Mouse (Mus musculus) liver, adult 2 months (tissue): ENCODE results near the gene Gatc. TPM values are rescaled to one million over a fixed set of nuclear protein-coding genes. Genes with fewer than 3 reads are reported as not detected.
"Not testable (repeated sequence)": the region's sequence is repeated elsewhere in the genome, so short reads cannot be mapped to it uniquely, and the experiment has no call there.

ENCODE experiments used
- DNase-seq: peaks from one replicate; pipeline ENCODE4 v3.0.0-alpha.2; 2011; ENCODE audit warnings: low read depth, low spot score; ENCODE audit errors: extremely low read depth
- H3K27ac ChIP-seq: fragments of 200-500 bp; replicated peaks from 2 replicates; pipeline ENCODE4 v1.5.1; 2012; ENCODE audit warnings: low read depth, mild to moderate bottlenecking, control low read depth, inconsistent platforms, low read length; ENCODE audit not compliant: insufficient read depth
- H3K27me3 ChIP-seq: fragments of 200-500 bp; 2 replicates; pipeline ENCODE4 v1.6.1; 2012; ENCODE audit warnings: mild to moderate bottlenecking, moderate library complexity, low read length, inconsistent platforms; ENCODE audit not compliant: control insufficient read depth, insufficient read depth
- H3K36me3 ChIP-seq: fragments of 200-500 bp; 2 replicates; pipeline ENCODE4 v1.6.1; 2012; ENCODE audit warnings: low read length, inconsistent platforms; ENCODE audit not compliant: control insufficient read depth, insufficient read depth
- H3K4me1 ChIP-seq: fragments of 200-500 bp; 2 replicates; pipeline ENCODE4 v1.6.1; 2011; ENCODE audit warnings: low read length; ENCODE audit not compliant: control insufficient read depth, insufficient read depth
- H3K4me3 ChIP-seq: fragments of 200-500 bp; 2 replicates; pipeline ENCODE4 v1.5.1; 2011; ENCODE audit warnings: low read depth, mild to moderate bottlenecking, control low read depth, low read length, moderate library complexity; ENCODE audit not compliant: insufficient read depth
- H3K79me2 ChIP-seq: fragments of 200-500 bp; 2 replicates; pipeline ENCODE4 v1.6.1; 2012; ENCODE audit warnings: inconsistent platforms, mild to moderate bottlenecking, low read length, moderate library complexity; ENCODE audit not compliant: control insufficient read depth, insufficient read depth
- H3K9ac ChIP-seq: fragments of 200-500 bp; 2 replicates; pipeline ENCODE4 v1.6.1; 2012; ENCODE audit warnings: low read depth, mild to moderate bottlenecking, control low read depth, inconsistent platforms, low read length
- CTCF ChIP-seq: fragments of 200-500 bp; IDR thresholded peaks from 2 replicates; pipeline ENCODE4 v1.5.1; 2011; ENCODE audit warnings: low read depth, low read length, control low read depth
- POLR2A ChIP-seq: fragments of 200-500 bp; IDR thresholded peaks from 2 replicates; pipeline ENCODE4 v1.6.1; 2011; ENCODE audit warnings: low read length, control low read depth; ENCODE audit not compliant: insufficient read depth; ENCODE audit errors: extremely low read depth
- WGBS: fragments of 180-500 bp; shearing (Covaris S2); methylation state at CpG from one replicate; pipeline ENCODE4 v1.1.7; 2018; 5-methylcytosine and 5-hydroxymethylcytosine counted together
- polyA plus RNA-seq: library from polyadenylated mRNA; depleted of rRNA; stranded (reverse); fragments of >200 nt; gene quantifications from 2 replicates; pipeline ENCODE4 v1.2.3, GENCODE M21; 2012
- total RNA-seq: library from RNA; depleted of rRNA; stranded (reverse); fragments of >200 nt; gene quantifications from 2 replicates; pipeline ENCODE4 v1.2.3, GENCODE M21; 2014

The Gatc gene
- total and polyA plus RNA-seq, 2 experiments: 6.3 to 11.0 TPM

DNA sequence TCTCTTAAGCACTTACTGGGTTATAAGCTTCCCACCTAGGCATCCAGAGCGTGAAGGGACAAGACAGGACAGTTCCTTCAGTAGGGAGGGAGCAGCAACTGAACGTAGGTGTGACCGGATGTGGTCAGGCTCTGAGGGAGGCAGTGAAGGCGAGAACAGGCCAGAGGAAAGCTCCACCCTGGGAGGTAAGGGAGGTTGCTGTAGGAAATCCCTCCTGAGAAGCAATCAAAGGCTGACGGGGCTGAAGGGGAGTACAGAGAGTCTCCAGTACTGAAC, 27.4 kb downstream of the Gatc start:
- no peak overlapping the region for H3K9ac ChIP-seq

DNA sequence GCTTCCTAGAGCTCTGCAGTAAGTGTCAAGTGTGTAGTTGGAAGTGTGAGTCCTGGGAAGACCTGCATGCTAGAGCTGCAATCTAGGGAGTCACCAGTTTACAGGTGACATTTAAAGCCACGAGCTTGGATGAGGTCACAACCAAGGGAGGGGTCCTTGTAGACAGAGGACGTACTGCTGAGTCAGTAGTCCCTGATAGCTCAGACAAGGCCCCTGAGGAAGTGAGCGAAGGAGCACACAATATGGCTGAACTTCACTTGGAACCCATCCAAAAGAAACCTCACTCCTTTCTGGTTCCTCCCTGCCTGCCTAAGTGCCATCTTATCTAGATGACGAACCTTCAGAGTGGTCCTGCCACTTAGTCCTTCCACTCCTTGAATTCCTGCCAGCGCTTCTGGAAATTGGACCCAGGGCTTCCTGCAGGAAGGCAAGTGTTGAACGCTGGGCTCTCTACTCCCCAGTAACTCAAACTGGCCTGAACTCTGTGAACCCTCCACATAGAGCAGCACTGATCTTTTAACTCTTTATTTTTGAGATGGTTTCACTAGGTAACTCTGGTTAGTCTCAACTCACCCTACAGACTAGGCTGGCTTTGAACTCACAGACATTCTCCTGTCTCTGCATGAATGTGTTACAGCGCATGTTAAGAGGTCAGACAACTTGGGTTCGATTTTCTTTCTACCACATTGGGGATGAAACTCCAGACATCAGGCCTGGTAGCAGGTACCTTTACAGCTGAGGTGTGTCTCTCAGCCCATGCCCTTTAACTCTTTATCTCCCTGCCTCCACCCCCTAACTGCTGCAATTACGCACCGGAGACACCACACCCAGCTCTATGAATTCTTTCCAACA, 27.9 kb downstream of the Gatc start:
- WGBS: 80% methylated on average over 10 of the region's 10 CpGs
- H3K27ac ChIP-seq: no peak overlapping the region

More for the DNA sequence above, 27.4 kb downstream of the Gatc start:
- Histone ChIP-seq H3K4me3 (no peak overlapping the region), H3K79me2 (no peaks in the 10 kb centered on the region), H3K4me1 (no peaks in the 10 kb centered on the region), H3K36me3 (no peaks in the 10 kb centered on the region), H3K27ac (no peak overlapping the region), H3K27me3 (no peaks in the 10 kb centered on the region)
- TF ChIP-seq POLR2A (no peak), CTCF (no peak)
- 92% methylated on average over 5 of the region's 5 CpGs for WGBS
- no peak for DNase-seq

DNA sequence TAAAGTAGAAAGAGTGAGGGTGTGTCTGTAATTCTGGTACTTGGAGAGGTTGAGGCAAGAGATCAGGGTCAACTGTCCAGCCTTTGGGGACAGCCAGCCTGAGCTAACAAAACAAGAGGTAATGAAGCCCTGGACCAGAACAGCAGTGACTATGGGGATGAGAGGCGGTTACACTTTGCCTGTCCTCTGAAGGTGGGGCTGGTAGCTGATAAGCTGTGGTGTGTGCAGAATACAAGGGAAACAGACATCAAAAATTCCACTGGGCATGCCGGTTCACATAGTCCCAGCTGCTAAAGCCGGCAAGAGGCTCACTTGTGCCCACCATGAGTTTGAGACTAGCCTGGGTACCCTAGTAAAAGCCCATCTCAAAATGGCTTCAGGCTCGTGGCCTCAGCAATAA, 28.6 kb downstream of the Gatc start:
- Histone ChIP-seq H3K27ac (no peak overlapping the region), H3K4me3 (no peak overlapping the region), H3K4me1 (no peaks in the 10 kb centered on the region), H3K79me2 (no peaks in the 10 kb centered on the region), H3K36me3 (no peaks in the 10 kb centered on the region), H3K27me3 (no peaks in the 10 kb centered on the region), H3K9ac (no peak overlapping the region)
- TF ChIP-seq CTCF (no peak), POLR2A (no peak)
- WGBS: 78% methylated on average over 4 of the region's 4 CpGs
- no peak for DNase-seq

More for the DNA sequence above, 27.9 kb downstream of the Gatc start:
- no peak overlapping the region for H3K9ac ChIP-seq
- TF ChIP-seq CTCF: no peak
- no peak for TF ChIP-seq POLR2A
- no peaks in the 10 kb centered on the region for H3K79me2 ChIP-seq
- DNase-seq: no peak
- H3K4me3 ChIP-seq: no peak overlapping the region
- H3K4me1 ChIP-seq: no peaks in the 10 kb centered on the region
- H3K27me3 ChIP-seq: no peaks in the 10 kb centered on the region
- H3K36me3 ChIP-seq: no peaks in the 10 kb centered on the region

DNA sequence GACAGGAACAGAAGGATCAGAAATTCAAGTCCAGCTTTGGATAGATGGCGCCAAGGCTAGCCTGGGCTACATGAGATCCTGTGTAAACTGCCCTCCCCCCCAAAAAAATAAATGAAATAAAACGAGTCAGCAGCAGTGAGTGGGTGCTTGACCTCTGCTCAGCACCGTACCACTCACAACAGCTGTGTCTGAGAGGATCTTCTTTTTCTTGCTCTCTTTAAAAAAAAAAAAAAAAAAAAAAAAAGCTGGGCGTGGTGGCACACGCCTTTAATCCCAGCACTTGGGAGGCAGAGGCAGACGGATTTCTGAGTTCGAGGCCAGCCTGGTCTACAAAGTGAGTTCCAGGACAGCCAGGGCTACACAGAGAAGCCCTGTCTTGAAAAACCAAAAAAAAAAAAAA, 38.8 kb downstream of the Gatc start:
- WGBS: 76% methylated on average over 7 of the region's 7 CpGs
- not testable (repeated sequence) for H3K4me1 ChIP-seq, H3K4me3 ChIP-seq, DNase-seq, H3K36me3 ChIP-seq, H3K27me3 ChIP-seq, H3K79me2 ChIP-seq, H3K27ac ChIP-seq, H3K9ac ChIP-seq

DNA sequence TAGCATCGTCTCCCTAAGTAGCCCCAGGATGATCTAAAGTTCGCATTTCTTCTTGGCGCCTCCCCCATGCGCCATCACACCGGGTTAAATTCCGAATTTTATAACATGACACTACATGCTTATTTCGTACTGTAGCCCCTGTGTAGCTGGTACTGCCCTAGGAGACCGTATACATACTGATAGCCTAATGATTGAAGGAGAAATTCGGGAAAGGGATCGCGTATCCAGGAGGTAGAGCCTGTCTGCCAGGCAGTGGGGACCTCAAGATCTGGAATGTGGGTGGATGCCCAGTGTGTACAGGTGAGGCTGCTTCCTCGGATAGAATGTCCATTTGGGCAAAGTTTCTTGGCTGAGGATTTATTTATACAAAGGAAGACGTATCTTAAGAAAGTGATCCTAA, 39.4 kb downstream of the Gatc start:
- TF ChIP-seq POLR2A (no peak), CTCF (no peak)
- WGBS: 49% methylated on average over 13 of the region's 13 CpGs

More for the DNA sequence above, 39.4 kb downstream of the Gatc start:
- Histone ChIP-seq H3K4me1 (peaks cover 9% of the 10 kb centered on the region; the same call in 1 of the 2 replicates), H3K27me3 (no peaks in the 10 kb centered on the region), H3K9ac (no peak overlapping the region), H3K36me3 (peaks cover 6% of the 10 kb centered on the region; the same call in 1 of the 2 replicates), H3K79me2 (no peaks in the 10 kb centered on the region; the same call in 1 of the 2 replicates), H3K27ac (no peak overlapping the region), H3K4me3 (no peak overlapping the region)
- no peak for DNase-seq
